ENCODE assay signal across 14 mouse cellular contexts in the genomic region with DNA sequence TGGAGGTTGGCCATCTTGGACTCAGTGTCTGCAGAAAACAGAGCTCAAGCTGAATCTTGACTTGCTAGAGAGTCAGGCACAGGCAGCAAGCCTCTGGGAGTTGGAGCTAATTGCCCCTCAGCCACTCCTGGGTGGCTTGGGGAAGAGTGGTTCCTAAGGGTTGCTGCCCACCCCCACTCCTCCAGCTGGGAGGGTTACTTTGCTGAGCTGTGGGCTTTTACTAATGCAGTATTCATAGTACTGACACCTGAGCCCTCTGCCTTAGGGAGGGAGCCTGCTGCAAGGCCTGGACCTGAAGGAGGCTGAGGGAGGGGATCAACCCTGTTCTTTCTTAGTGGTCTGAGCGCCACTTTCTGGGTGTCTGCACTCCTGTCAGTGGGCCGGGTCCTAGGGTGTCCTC. TPM values are rescaled to one million over a fixed set of nuclear protein-coding genes. Genes with fewer than 3 reads are reported as not detected.
DNase-seq lines count a peak whose midpoint lies in the region; ATAC-seq and TF ChIP-seq lines count a peak whose summit lies in the region.
"Had no signal": no experiment of that assay in that cellular context is flagged by ENCODE, and none has a peak within 500 bp of the region (broad histone marks: within the 10 kb centered on the region; RNA-seq: fewer than 3 reads in every experiment).

No protein-coding gene starts in this region.

- H3K9me3 ChIP-seq in forebrain, embryonic 15.5 days, result no peaks in the 10 kb centered on the region
- no peaks in the 10 kb centered on the region for H3K9me3 ChIP-seq in limb, embryonic 13.5 days
- H3K9me3 ChIP-seq: heart, embryonic 15.5 days; liver, embryonic 15.5 days; stomach, embryonic 15.5 days had no signal

- peak overlapping the region; percentile 71 for H3K4me3 ChIP-seq in left cerebral cortex, adult 2 months
- H3K4me3 ChIP-seq in forebrain, embryonic 15.5 days, result peak overlapping the region; percentile 60
- no peak overlapping the region for H3K4me3 ChIP-seq in limb, embryonic 13.5 days
- H3K4me3 ChIP-seq in olfactory bulb, adult 2 months (ENCODE audit: insufficient read depth, low read depth, low read length), result peak overlapping the region; percentile 83
- H3K4me3 ChIP-seq: liver, embryonic 15.5 days; stomach, embryonic 15.5 days had no signal

- intact Hi-C loops in left cerebral cortex, adult 2 months (cut with DNase I), result no loop called here

- 65% methylated on average over 2 of the region's 2 CpGs for WGBS in forebrain, embryonic 15.5 days
- 60% methylated on average over 2 of the region's 2 CpGs for WGBS in limb, embryonic 13.5 days
- whole genome bisulfite sequencing in olfactory bulb, adult 2 months, result 59% methylated on average over 2 of the region's 2 CpGs

- H3K9ac ChIP-seq in forebrain, embryonic 15.5 days (replicated peaks), result peak overlapping the region; percentile 79
- H3K9ac ChIP-seq in limb, embryonic 13.5 days, result peak overlapping the region; percentile 62; the same call in 1 of the 2 replicates
- H3K9ac ChIP-seq: heart, embryonic 15.5 days; liver, embryonic 15.5 days; stomach, embryonic 15.5 days had no signal

- H3K36me3 ChIP-seq in forebrain, embryonic 15.5 days, result peaks cover 46% of the 10 kb centered on the region
- H3K36me3 ChIP-seq in limb, embryonic 13.5 days, result peaks cover 78% of the 10 kb centered on the region

- peak overlapping the region; percentile 65 for H3K4me2 ChIP-seq in forebrain, embryonic 15.5 days (replicated peaks)
- H3K4me2 ChIP-seq in limb, embryonic 13.5 days (replicated peaks), result 0 out of 2 replicates have a peak overlapping the region, but pooled peaks have one; percentile 3
- H3K4me2 ChIP-seq: heart, embryonic 15.5 days; liver, embryonic 15.5 days had no signal

- peaks cover 37% of the 10 kb centered on the region for H3K4me1 ChIP-seq in forebrain, embryonic 15.5 days
- H3K4me1 ChIP-seq in limb, embryonic 13.5 days, result peaks cover 25% of the 10 kb centered on the region
- peaks cover 54% of the 10 kb centered on the region for H3K4me1 ChIP-seq in olfactory bulb, adult 2 months (ENCODE audit: control insufficient read depth, insufficient read depth, low read length)

- TF ChIP-seq CTCF in left cerebral cortex, adult 2 months (IDR thresholded peaks at IDR 0.05), result no peak
- no peak for TF ChIP-seq CTCF in olfactory bulb, adult 2 months (IDR thresholded peaks at IDR 0.05; ENCODE audit: insufficient read depth, low read depth, low read length)

- H3K27me3 ChIP-seq in forebrain, embryonic 15.5 days, result no peaks in the 10 kb centered on the region
- H3K27me3 ChIP-seq in limb, embryonic 13.5 days, result no peaks in the 10 kb centered on the region
- H3K27me3 ChIP-seq: CH12.LX; heart, embryonic 15.5 days; liver, embryonic 15.5 days; stomach, embryonic 15.5 days had no signal

- no peak for ATAC-seq in forebrain, embryonic 15.5 days (replicated peaks)
- no peak for ATAC-seq in limb, embryonic 13.5 days (ENCODE audit: low FRiP score, low read depth)

- TF ChIP-seq POLR2A in olfactory bulb, adult 2 months (IDR thresholded peaks at IDR 0.05; ENCODE audit: insufficient read depth, low read depth, low read length), result no peak

- H3K27ac ChIP-seq in left cerebral cortex, adult 2 months, result peak overlapping the region; percentile 96; the same call in 1 of the 2 replicates
- H3K27ac ChIP-seq in forebrain, embryonic 15.5 days (replicated peaks), result peak overlapping the region; percentile 87; the same call in 1 of the 2 replicates
- peak overlapping the region; percentile 6; the same call in 1 of the 2 replicates for H3K27ac ChIP-seq in limb, embryonic 13.5 days
- H3K27ac ChIP-seq in olfactory bulb, adult 2 months (ENCODE audit: insufficient read depth, low read depth, low read length), result no peak overlapping the region
- H3K27ac ChIP-seq: heart, embryonic 15.5 days; liver, embryonic 15.5 days; stomach, embryonic 15.5 days had no signal

- DNase-seq in left cerebral cortex, adult 2 months (ENCODE audit: extremely low spot score in 1 of 2, low spot score in 2 of 2), result peak in 1 of 2 experiments; percentile 9
- DNase-seq in left cerebral cortex, adult 18-20 months (ENCODE audit: low spot score in 2 of 2), result no peak
- DNase-seq in T-cell, adult 2 months (ENCODE audit: low spot score), result no peak
- DNase-seq in gastrocnemius, adult 8-10 months (ENCODE audit: low spot score in 2 of 2), result no peak
- no peak for DNase-seq in layer of hippocampus, adult 9-11 months
- DNase-seq: cerebellum, postnatal 25 days; kidney, adult 2 months had no signal

RNA-seq across cellular contexts. Expression of gene Dctn1, which starts 21.2 kb away (rescaled TPM):
- 100 to 1,000 TPM; 369 to 376 TPM for total RNA-seq in left cerebral cortex, adult 2 months (2021)
- 100 to 1,000 TPM; 369 to 374 TPM for total RNA-seq in left cerebral cortex, adult 18-20 months (2021)
- 143 and 147 TPM in 2 replicates for polyA plus RNA-seq in forebrain, embryonic 15.5 days (2015; fragmentation: Nextera tagmentation; extraction: Ambion mirVana)
- polyA plus RNA-seq in limb, embryonic 13.5 days (2015; fragmentation: Nextera tagmentation; extraction: Ambion mirVana), result 88.9 and 90.3 TPM in 2 replicates
- polyA plus RNA-seq in olfactory bulb, adult 2 months (2012; ENCODE audit: insufficient read depth, insufficient read length, low replicate concordance, missing spikeins), result 187 TPM in 1 of 2 replicates, not detected in the other
- 100 to 1,000 TPM; 117 to 131 (median 127) TPM for total RNA-seq in gastrocnemius, adult 8-10 months (2022)

RNA-seq across cellular contexts. Expression of gene 1700003E16Rik, which starts 30.7 kb away (rescaled TPM):
- total RNA-seq in left cerebral cortex, adult 2 months (2021), result 10 to 100 TPM; 30.9 to 35.6 TPM
- 10 to 100 TPM; 33.9 to 35.7 TPM for total RNA-seq in left cerebral cortex, adult 18-20 months (2021)
- polyA plus RNA-seq in forebrain, embryonic 15.5 days (2015; fragmentation: Nextera tagmentation; extraction: Ambion mirVana), result 5.2 and 6.9 TPM in 2 replicates
- 3.7 and 3.8 TPM in 2 replicates for polyA plus RNA-seq in limb, embryonic 13.5 days (2015; fragmentation: Nextera tagmentation; extraction: Ambion mirVana)
- polyA plus RNA-seq in olfactory bulb, adult 2 months (2012; ENCODE audit: insufficient read depth, insufficient read length, low replicate concordance, missing spikeins), result not detected in 2 replicates
- total RNA-seq in gastrocnemius, adult 8-10 months (2022), result under 1 TPM in 2 of 4 experiments, not detected in 2; 0.13 to 0.15 TPM

RNA-seq across cellular contexts. Expression of gene Wdr54, which starts 30.7 kb away (rescaled TPM):
- total RNA-seq in left cerebral cortex, adult 2 months (2021), result 10 to 100 TPM; 26.0 to 26.6 TPM
- total RNA-seq in left cerebral cortex, adult 18-20 months (2021), result 10 to 100 TPM; 33.0 to 33.3 TPM
- polyA plus RNA-seq in forebrain, embryonic 15.5 days (2015; fragmentation: Nextera tagmentation; extraction: Ambion mirVana), result 18.3 and 18.6 TPM in 2 replicates
- polyA plus RNA-seq in limb, embryonic 13.5 days (2015; fragmentation: Nextera tagmentation; extraction: Ambion mirVana), result 6.9 and 7.4 TPM in 2 replicates
- polyA plus RNA-seq in olfactory bulb, adult 2 months (2012; ENCODE audit: insufficient read depth, insufficient read length, low replicate concordance, missing spikeins), result not detected in 2 replicates
- 1 to 10 TPM in 3 of 4 experiments, under 1 TPM in 1; 0.87 to 2.3 (median 1.1) TPM for total RNA-seq in gastrocnemius, adult 8-10 months (2022)

RNA-seq across cellular contexts. Expression of gene Slc4a5, which starts 32.7 kb away (rescaled TPM):
- total RNA-seq in left cerebral cortex, adult 2 months (2021), result 1 to 10 TPM in 1 of 2 experiments, under 1 TPM in 1; 0.84 to 1.3 TPM
- total RNA-seq in left cerebral cortex, adult 18-20 months (2021), result under 1 TPM; 0.09 to 0.21 TPM
- 0.46 and 0.85 TPM in 2 replicates for polyA plus RNA-seq in forebrain, embryonic 15.5 days (2015; fragmentation: Nextera tagmentation; extraction: Ambion mirVana)
- polyA plus RNA-seq in limb, embryonic 13.5 days (2015; fragmentation: Nextera tagmentation; extraction: Ambion mirVana), result 0.10 and 0.20 TPM in 2 replicates
- polyA plus RNA-seq in olfactory bulb, adult 2 months (2012; ENCODE audit: insufficient read depth, insufficient read length, low replicate concordance, missing spikeins), result not detected in 2 replicates
- not detected for total RNA-seq in gastrocnemius, adult 8-10 months (2022)

RNA-seq across cellular contexts. Expression of gene Rtkn, which starts 51.7 kb away (rescaled TPM):
- 10 to 100 TPM; 87.0 to 97.5 TPM for total RNA-seq in left cerebral cortex, adult 2 months (2021)
- 10 to 100 TPM; 88.3 to 88.8 TPM for total RNA-seq in left cerebral cortex, adult 18-20 months (2021)
- polyA plus RNA-seq in forebrain, embryonic 15.5 days (2015; fragmentation: Nextera tagmentation; extraction: Ambion mirVana), result 6.1 and 7.0 TPM in 2 replicates
- 64.7 and 74.1 TPM in 2 replicates for polyA plus RNA-seq in limb, embryonic 13.5 days (2015; fragmentation: Nextera tagmentation; extraction: Ambion mirVana)
- not detected in 2 replicates for polyA plus RNA-seq in olfactory bulb, adult 2 months (2012; ENCODE audit: insufficient read depth, insufficient read length, low replicate concordance, missing spikeins)
- total RNA-seq in gastrocnemius, adult 8-10 months (2022), result 10 to 100 TPM in 3 of 4 experiments, 1 to 10 TPM in 1; 9.0 to 12.2 (median 10.9) TPM

Comparison
In these comparisons a context has a peak if more than half of its experiments do, and no peak if none do; other contexts are left out.
1. RNA of gene 1700003E16Rik, which starts 30.7 kb away (total RNA-seq): 33.9 to 35.7 TPM in left cerebral cortex, adult 18-20 months and 30.9 to 35.6 TPM in left cerebral cortex, adult 2 months; 0.13 to 0.15 TPM in gastrocnemius, adult 8-10 months; every median in the first group is over 10 times any median in the second.
2. RNA of gene Wdr54, which starts 30.7 kb away (total RNA-seq): 33.0 to 33.3 TPM in left cerebral cortex, adult 18-20 months and 26.0 to 26.6 TPM in left cerebral cortex, adult 2 months; 0.87 to 2.3 TPM in gastrocnemius, adult 8-10 months; every median in the first group is over 4 times any median in the second.